Mouse (Mus musculus) liver, adult 2 months (tissue): ENCODE measurements around the gene Spg7. TPM values are rescaled to one million over a fixed set of nuclear protein-coding genes. Genes with fewer than 3 reads are reported as not detected.
"Not testable (repeated sequence)": the region's sequence is repeated elsewhere in the genome, so short reads cannot be mapped to it uniquely, and the experiment has no call there.

Experiments
- DNase-seq: peaks from one replicate; pipeline ENCODE4 v3.0.0-alpha.2; 2011; ENCODE audit warnings: low read depth, low spot score; ENCODE audit errors: extremely low read depth
- H3K27ac ChIP-seq: fragments of 200-500 bp; replicated peaks from 2 replicates; pipeline ENCODE4 v1.5.1; 2012; ENCODE audit warnings: low read depth, mild to moderate bottlenecking, control low read depth, inconsistent platforms, low read length; ENCODE audit not compliant: insufficient read depth
- H3K27me3 ChIP-seq: fragments of 200-500 bp; 2 replicates; pipeline ENCODE4 v1.6.1; 2012; ENCODE audit warnings: mild to moderate bottlenecking, moderate library complexity, low read length, inconsistent platforms; ENCODE audit not compliant: control insufficient read depth, insufficient read depth
- H3K36me3 ChIP-seq: fragments of 200-500 bp; 2 replicates; pipeline ENCODE4 v1.6.1; 2012; ENCODE audit warnings: low read length, inconsistent platforms; ENCODE audit not compliant: control insufficient read depth, insufficient read depth
- H3K4me1 ChIP-seq: fragments of 200-500 bp; 2 replicates; pipeline ENCODE4 v1.6.1; 2011; ENCODE audit warnings: low read length; ENCODE audit not compliant: control insufficient read depth, insufficient read depth
- H3K4me3 ChIP-seq: fragments of 200-500 bp; 2 replicates; pipeline ENCODE4 v1.5.1; 2011; ENCODE audit warnings: low read depth, mild to moderate bottlenecking, control low read depth, low read length, moderate library complexity; ENCODE audit not compliant: insufficient read depth
- H3K79me2 ChIP-seq: fragments of 200-500 bp; 2 replicates; pipeline ENCODE4 v1.6.1; 2012; ENCODE audit warnings: inconsistent platforms, mild to moderate bottlenecking, low read length, moderate library complexity; ENCODE audit not compliant: control insufficient read depth, insufficient read depth
- H3K9ac ChIP-seq: fragments of 200-500 bp; 2 replicates; pipeline ENCODE4 v1.6.1; 2012; ENCODE audit warnings: low read depth, mild to moderate bottlenecking, control low read depth, inconsistent platforms, low read length
- CTCF ChIP-seq: fragments of 200-500 bp; IDR thresholded peaks from 2 replicates; pipeline ENCODE4 v1.5.1; 2011; ENCODE audit warnings: low read depth, low read length, control low read depth
- POLR2A ChIP-seq: fragments of 200-500 bp; IDR thresholded peaks from 2 replicates; pipeline ENCODE4 v1.6.1; 2011; ENCODE audit warnings: low read length, control low read depth; ENCODE audit not compliant: insufficient read depth; ENCODE audit errors: extremely low read depth
- WGBS: fragments of 180-500 bp; shearing (Covaris S2); methylation state at CpG from one replicate; pipeline ENCODE4 v1.1.7; 2018; 5-methylcytosine and 5-hydroxymethylcytosine counted together
- polyA plus RNA-seq: library from polyadenylated mRNA; depleted of rRNA; stranded (reverse); fragments of >200 nt; gene quantifications from 2 replicates; pipeline ENCODE4 v1.2.3, GENCODE M21; 2012
- total RNA-seq: library from RNA; depleted of rRNA; stranded (reverse); fragments of >200 nt; gene quantifications from 2 replicates; pipeline ENCODE4 v1.2.3, GENCODE M21; 2014

Gene Spg7
- total and polyA plus RNA-seq, 2 experiments = 27.4 to 62.4 TPM

DNA sequence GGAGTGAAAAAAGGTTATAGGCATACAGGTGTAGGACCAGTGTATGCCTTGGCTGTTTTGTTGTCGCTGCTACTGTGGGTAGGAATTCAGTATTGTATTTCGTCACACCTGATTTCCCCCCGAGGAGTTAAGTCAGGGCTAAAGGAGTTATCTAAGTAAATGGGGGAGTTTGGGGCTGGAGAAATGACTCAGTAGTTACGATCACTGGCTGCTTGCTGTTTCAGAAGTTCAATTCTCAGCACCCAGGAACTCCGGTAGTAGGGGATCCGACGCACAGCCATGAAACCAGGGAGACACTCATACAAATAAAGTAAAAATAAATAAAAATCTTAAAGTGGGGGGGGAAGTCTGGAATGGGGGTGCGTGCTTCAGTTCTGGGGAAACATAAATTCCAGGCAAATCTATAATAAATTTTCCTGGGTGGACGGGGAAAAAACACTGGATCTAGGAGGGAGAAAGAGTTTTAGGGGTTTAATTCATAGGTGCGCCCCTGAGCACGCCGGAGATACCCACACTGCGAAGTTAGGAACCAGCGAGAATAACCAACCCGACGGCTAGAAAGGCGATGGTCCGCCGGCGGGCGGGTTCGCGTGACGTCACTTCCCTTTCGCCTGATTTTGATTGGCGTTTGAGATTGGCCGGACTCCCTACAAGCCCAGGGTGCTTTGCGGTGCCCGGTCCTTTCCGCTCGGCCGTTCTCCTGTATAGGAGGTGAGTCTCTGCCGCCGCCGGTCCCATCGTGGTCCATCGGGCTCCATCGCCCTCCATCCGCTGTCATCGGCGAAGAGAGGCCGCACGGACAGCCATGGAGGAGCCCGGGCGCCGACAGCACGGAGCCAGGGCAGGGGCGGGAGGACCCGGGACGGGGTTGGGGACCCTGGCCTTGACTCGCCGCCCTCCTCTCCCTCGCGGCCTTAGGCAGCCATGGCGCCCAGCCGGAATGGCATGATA, 39.3 kb downstream of the Spg7 start, which contains the start of gene Rpl13:
TSS of gene Rpl13 (plus strand) at position 616 of the 951 bp plus-strand sequence.
- peak; percentile 83 for DNase-seq
- H3K79me2 ChIP-seq = peaks cover 4% of the 10 kb centered on the region; the same call in 1 of the 2 replicates

DNA sequence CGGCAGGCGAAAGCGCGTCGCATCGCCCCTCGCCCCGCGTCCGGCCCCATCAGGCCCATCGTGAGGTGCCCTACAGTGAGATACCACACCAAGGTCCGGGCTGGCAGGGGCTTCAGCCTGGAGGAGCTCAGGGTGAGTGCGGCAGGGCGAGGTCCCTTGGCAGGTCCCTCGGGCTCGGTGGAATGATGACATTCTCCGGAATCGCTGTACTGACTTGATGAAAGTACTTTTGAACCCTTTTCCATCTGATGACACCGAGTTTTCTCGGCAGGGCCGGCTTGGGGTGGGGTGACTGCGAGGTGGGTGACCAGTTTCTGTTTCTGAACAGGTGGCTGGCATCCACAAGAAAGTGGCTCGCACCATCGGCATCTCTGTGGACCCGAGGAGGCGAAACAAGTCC, 40.1 kb downstream of the Spg7 start:
- WGBS = under 1% methylated on average over 26 of the region's 26 CpGs
- not testable (repeated sequence) for DNase-seq

More for the DNA sequence above, 39.3 kb downstream of the Spg7 start, which contains the start of gene Rpl13:
- Histone ChIP-seq H3K27me3 (no peaks in the 10 kb centered on the region), H3K36me3 (peaks cover 21% of the 10 kb centered on the region; the same call in 1 of the 2 replicates), H3K4me3 (peak within 1 kb of the TSS; percentile 68), H3K4me1 (peaks cover 11% of the 10 kb centered on the region), H3K9ac (peak within 1 kb of the TSS; percentile 91), H3K27ac (peak within 1 kb of the TSS; percentile 43)
- 1% methylated on average over 55 of the region's 56 CpGs for WGBS
- TF ChIP-seq POLR2A = peak; percentile 86
- TF ChIP-seq CTCF = no peak

DNA sequence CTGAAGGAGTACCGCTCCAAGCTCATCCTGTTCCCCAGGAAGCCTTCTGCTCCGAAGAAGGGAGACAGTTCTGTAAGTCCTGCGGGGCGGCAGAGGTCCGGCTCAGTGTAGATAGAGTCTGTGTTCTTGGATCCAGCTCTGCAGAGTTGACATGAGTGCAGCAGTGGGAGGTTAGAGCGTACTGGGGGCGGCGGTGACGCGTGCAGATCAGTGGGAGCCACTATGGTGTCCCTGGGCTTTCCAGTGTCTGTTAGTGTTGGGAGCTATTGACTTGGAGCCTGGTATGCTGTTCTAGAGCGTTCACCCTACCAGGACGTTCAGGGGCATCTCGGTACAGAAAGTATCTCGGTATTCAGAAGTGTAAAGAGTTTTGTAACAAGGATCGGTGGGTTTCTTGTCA, 40.5 kb downstream of the Spg7 start:
- Histone ChIP-seq H3K27ac (0 out of 2 replicates have a peak overlapping the region, but pooled peaks have one; percentile 20), H3K79me2 (peaks cover 4% of the 10 kb centered on the region; the same call in 1 of the 2 replicates), H3K4me3 (peak overlapping the region; percentile 68), H3K9ac (peak overlapping the region; percentile 91), H3K4me1 (peaks cover 9% of the 10 kb centered on the region), H3K27me3 (no peaks in the 10 kb centered on the region), H3K36me3 (peaks cover 21% of the 10 kb centered on the region; the same call in 1 of the 2 replicates)
- WGBS = 11% methylated on average over 15 of the region's 15 CpGs
- no peak for DNase-seq
- TF ChIP-seq POLR2A = no peak
- TF ChIP-seq CTCF = no peak

More for the DNA sequence above, 40.1 kb downstream of the Spg7 start:
- peak overlapping the region; percentile 43 for H3K27ac ChIP-seq
- H3K4me3 ChIP-seq = peak overlapping the region; percentile 68
- H3K9ac ChIP-seq = peak overlapping the region; percentile 91
- H3K27me3 ChIP-seq, H3K79me2 ChIP-seq, H3K4me1 ChIP-seq: not testable (repeated sequence)
- H3K36me3 ChIP-seq = peaks cover 21% of the 10 kb centered on the region; the same call in 1 of the 2 replicates

DNA sequence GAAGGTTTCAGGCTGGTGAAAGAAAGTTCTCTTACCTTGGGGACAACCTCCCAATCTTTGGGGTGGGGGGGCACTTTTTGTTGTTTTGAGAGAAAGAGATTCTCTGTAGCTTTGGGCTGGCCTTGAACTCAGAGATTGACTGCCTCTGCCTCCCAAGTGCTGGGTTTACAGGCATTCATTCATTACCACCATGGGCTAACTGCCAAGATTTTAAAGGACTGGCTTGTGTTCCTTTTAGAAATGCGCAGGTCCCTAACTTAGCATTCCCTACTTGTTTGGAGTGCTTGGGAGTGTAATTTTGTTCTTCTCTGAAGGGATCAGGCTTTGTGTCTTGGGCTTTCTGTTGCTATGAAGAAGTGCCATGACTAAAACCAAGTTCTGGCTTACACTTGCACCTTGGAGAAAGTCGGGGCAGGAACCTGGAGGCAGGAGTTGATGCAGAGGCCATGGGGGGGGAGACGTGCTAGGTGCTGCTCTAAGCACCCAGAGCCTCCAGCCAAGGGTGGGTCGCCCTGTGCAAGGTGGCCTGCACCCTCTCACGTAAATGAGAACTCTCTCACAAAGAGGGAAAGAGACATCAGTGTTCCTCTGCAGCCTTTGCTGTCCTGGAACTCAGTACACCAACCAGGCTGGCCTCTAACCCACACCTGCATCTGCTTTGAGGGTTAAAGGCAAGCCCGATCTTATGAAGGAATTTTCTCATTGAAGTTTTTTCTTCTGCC, 41.5 kb downstream of the Spg7 start:
- Histone ChIP-seq H3K79me2 (peaks cover 4% of the 10 kb centered on the region; the same call in 1 of the 2 replicates), H3K36me3 (peaks cover 21% of the 10 kb centered on the region; the same call in 1 of the 2 replicates), H3K27me3 (no peaks in the 10 kb centered on the region), H3K4me3 (no peak overlapping the region), H3K27ac (no peak overlapping the region), H3K4me1 (peaks cover 9% of the 10 kb centered on the region), H3K9ac (no peak overlapping the region)
- TF ChIP-seq CTCF = no peak
- TF ChIP-seq POLR2A = no peak
- WGBS = 83% methylated on average over 6 of the region's 6 CpGs
- no peak for DNase-seq

DNA sequence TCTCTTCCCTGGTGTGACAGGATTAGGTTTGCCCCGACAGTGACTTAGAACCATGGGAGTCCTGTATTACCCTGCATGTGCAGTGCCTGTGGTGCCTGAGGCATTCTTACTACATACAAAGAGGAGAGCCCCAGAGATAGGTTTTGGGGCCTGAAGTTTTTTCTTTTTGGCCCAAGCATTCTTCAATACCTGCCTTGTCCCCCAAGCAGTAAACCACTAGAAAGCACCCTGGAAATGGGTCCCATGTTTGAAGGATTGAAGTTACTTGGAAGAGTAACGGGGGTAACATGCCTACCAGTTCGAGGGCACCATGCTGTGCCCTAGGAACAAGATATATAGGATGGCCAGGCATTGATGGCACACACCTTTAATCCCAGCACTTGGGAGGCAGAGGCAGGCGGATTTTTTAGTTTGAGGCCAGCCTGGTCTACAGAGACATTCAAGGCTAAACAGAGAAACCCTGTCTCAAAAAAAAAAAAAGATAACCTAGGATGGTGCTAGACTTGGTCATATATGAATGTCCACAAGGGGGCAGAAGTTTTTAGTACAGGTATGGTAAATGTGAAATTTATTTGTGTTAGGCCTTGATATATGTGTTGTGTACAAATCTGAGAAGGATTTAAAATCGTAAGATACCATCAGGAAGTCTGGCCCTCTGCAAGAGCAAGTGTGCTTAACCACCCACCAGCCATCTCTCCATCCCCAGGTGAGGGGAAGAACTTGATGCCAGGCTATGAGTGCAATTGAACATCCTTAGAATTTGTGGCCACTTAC, 43.0 kb downstream of the Spg7 start:
- Histone ChIP-seq H3K9ac (no peak overlapping the region), H3K4me1 (peaks cover 9% of the 10 kb centered on the region), H3K36me3 (peaks cover 21% of the 10 kb centered on the region; the same call in 1 of the 2 replicates), H3K4me3 (no peak overlapping the region), H3K27me3 (no peaks in the 10 kb centered on the region), H3K27ac (no peak overlapping the region), H3K79me2 (peaks cover 4% of the 10 kb centered on the region; the same call in 1 of the 2 replicates)
- WGBS = 79% methylated on average over 5 of the region's 5 CpGs
- DNase-seq = peak; percentile 45
- peak; percentile 12; the same call in 1 of the 2 replicates for TF ChIP-seq CTCF
- no peak for TF ChIP-seq POLR2A
